Mouse (Mus musculus) layer of hippocampus, adult 18-20 months (tissue): Measurements from ENCODE around the gene Erv3. TPM values are rescaled to one million over a fixed set of nuclear protein-coding genes. Genes with fewer than 3 reads are reported as not detected.
"Not testable (repeated sequence)": the region's sequence is repeated elsewhere in the genome, so short reads cannot be mapped to it uniquely, and the experiment has no call there.

ENCODE experiments used
- DNase-seq, 2 experiments: peaks; one replicate each; pipeline ENCODE4 v3.0.0; 2022; ENCODE audit warnings: low spot score in 2 of 2
- total RNA-seq, 2 experiments: library from RNA; stranded (reverse); gene quantifications; 2 replicates each; pipeline ENCODE4 v1.2.3; 2021

Gene Erv3
- total RNA-seq, 2 experiments from 2014 or later: 0.18 to 0.20 TPM

- no peak for DNase-seq
These were observed 4.8 kb upstream of the Erv3 start for GRCm38 (mm10) chr2:131864262-131864796.

- DNase-seq: peak in 1 of 2 experiments; percentile 75
These were observed 3.9 kb upstream of the Erv3 start for GRCm38 (mm10) chr2:131863472-131863871.

- DNase-seq: peak in 1 of 2 experiments; percentile 64
These were observed 3.2 kb upstream of the Erv3 start for GRCm38 (mm10) chr2:131862617-131863275.

GRCm38 (mm10) chr2:131857838-131858237 lies 1.7 kb downstream of the Erv3 start:
- no peak for DNase-seq

DNA sequence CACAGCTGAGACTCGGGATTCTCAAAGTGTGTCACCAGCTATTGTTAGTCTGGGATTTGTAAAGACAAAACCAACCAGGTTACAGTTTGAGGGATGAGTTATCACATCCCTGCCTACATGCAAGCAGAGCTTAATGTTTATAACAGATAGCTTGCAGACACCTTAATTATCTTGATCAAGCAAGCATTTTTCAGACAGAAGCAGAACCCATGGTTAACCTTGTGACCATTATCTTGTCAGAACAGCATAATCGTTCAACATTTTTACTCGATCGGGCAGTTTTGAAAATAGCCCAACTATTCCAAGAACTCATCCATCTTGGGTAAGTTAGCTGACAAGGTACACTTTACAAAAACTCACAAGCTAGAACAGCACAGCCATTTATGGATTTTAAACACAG lies 5.8 kb downstream of the Erv3 start:
- no peak for DNase-seq

DNA sequence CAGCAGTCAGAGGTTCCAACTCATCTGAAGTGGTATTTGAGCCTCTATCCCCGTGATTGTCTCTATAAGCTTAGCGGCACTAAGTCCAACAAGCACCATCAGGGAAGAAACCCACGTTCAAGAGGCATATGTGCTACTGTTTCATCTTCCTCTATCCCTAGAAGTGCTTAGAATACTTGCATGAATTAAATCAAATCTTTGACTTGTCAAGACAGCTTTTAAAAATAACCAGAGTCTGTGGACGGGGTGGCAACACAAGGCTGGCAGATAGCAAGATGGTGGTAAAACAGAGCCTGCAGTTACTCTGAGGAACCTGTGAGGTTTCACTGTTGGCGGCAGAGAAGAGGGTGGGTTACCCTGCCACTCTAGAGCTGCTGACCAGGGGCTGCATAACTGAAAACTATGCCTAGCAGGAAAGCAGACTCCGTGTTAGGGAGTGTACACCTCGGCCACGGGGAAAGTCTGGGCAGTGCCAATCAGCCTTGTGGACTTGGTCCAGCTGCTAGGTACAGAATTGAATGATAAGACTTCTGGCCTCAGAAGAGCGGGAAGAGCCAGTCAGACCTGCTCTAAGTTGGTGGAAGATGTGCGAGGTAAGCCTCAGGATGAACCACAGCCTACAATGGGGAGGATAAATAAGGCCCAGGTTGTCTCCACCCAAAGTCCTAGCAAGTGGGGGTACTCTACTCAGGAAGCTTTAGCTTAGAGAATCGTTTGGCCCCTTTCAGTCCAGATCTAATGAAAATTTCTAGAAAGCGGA lies 8.0 kb downstream of the Erv3 start:
- peak in 1 of 2 experiments; percentile 46 for DNase-seq

- no peak for DNase-seq
These were observed 9.5 kb downstream of the Erv3 start for GRCm38 (mm10) chr2:131850047-131850446.

DNA sequence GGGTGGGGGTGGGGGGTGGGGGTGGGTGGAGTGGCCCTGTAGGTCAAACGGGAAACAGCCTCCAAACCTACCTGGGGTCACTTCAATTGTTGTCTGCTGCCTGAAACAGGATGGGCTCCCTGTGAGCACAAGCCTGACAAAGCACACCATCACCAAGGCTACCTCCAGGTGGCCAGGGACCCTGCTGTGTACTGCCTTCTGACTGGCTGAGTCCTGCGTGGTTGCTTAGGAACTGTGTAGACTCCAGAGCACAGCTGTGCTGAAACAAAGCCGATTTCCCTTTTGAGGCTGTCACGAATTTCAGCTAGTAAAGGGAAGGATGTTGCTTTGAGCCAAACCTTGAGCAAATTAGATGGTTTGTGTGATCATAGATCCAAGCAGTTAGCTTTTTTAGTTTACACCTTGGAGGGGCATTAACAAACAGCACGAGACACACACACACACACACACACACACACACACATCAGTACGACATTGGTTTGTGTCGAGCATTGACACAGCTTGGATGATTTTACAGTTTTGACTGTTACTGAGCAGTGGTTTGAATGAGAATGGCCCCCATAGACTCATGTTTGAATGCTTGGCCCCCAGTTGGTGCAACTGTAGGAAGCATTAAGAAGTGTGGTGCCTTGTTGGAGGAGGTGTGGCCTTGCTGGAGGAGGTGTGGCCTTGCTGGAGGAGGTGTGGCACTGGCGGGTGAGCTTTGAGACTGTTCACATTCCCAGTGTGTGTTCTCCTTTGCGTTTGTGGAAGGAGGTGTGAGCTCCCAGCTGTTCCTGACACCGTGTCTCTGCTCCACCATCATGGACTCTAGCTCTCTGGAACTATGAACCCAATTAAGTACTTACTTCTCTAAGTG lies 11.8 kb downstream of the Erv3 start:
- peak; percentile 63 to 78 for DNase-seq

GRCm38 (mm10) chr2:131846811-131847210 lies 12.7 kb downstream of the Erv3 start:
- DNase-seq: no peak

GRCm38 (mm10) chr2:131846132-131846710 lies 13.3 kb downstream of the Erv3 start:
- no peak for DNase-seq

DNA sequence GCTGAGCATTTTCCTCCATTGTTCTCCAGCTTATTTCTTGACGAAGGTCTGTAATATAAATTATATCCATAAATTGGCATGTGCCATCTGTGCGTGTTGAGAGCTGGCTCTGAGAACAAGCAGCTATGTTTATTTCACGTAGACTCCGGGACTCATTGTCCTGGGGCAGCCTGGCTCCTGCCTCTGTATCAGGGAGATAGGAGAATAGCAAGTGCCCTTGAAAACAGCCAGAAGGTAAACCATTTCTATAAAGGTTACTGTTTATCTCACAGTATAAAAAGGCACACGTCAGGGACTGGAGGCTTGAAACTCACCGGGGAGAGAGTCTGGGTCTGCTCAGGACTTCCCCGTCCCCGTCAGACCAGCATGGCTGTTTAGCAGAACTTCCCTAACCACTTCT lies 13.9 kb downstream of the Erv3 start:
- DNase-seq: no peak

GRCm38 (mm10) chr2:131842568-131842967 lies 17.0 kb downstream of the Erv3 start:
- DNase-seq: no peak

- DNase-seq: no peak
These were observed 18.2 kb downstream of the Erv3 start for GRCm38 (mm10) chr2:131841321-131841693.

DNA sequence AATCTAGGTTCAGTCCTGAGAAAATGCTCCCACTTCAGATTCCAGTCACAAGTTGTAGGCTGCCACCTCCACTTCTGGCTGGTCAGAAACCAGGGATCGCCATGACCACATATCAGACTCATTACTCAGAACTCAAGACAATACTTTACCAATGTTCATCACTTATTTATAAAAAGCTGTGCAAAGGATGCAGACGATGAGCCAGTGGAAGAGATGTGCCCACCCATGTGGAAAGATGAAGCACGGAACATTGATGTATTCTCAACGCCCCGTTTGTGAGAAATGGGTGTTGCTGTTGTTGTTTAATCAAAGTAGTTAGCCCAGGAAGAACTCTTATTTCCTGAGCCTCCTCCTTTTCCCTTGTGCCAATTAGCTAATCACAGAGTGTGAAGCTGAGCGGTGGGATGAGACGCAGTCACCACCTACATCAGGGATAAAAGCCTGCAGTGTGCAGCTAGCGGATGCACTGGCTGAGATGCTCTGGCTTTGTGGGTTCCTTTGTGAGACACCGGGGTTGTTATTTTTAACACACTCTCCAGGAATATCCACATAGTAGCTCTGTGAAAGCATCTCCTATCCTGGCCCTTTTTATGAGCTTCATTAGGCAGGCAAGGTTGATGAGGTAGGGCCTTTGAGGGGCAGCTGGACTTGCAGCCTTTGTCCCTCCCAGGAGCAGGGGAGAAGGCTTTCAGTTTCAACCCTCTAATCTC lies 18.8 kb downstream of the Erv3 start:
- DNase-seq: no peak

DNA sequence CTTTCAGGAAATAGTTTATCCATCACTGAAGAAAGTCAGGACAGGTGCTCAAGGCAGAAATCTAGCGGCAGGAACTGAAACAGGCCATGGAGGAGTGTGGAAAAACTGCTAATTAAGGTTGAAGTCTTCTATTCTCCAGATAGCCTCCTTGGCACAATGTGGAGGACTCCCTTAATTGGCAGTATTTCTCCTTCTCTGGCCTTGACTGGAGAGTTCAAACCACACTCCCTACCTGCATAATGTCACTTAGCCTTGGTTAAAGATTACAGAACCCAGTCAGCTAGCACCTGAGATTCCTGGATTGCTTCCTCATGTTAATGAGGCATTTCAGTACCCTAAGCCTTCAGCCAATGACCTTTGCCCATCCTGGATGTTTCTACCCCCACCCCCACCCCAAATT lies 25.3 kb downstream of the Erv3 start:
- no peak for DNase-seq

DNA sequence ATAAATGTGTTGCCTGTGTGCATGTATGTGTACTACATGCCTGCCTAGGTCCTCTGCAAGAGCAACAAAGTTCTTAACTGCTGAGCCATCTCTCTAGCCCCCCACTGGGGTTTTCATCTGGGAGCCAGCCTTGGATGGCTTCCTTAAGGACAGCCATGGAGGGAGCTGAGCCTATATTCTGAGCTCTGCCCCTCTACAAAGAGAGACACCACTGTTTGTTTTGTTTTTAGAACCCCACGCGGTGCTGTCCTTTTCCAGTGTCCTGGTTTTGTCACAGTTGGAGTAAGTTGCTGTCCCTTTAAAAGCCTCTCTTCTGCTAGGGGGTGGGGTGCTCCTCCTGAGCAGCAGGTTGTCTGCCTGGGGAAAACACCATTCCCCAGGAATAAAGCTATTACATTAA lies 27.7 kb downstream of the Erv3 start:
- DNase-seq: no peak

DNA sequence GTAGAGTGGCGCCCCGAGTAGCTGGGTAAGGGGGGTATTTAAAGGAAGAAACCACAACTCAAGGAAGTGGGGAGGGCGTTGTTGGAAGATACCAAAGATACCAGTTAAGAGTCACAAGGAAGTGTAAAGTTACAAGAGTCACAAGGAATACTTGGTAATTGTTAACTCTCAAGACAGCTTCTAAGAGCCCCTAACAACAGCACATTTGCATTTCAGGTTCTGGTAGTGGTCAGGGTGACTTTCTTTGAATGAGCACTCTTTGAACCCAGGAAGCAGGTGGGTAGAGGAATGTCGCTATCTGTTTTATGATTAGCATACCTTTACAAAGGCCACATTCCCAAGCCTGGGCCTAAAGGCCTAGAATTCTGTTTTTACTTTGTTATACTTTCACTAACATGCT lies 28.6 kb downstream of the Erv3 start:
- not testable (repeated sequence) for DNase-seq

DNA sequence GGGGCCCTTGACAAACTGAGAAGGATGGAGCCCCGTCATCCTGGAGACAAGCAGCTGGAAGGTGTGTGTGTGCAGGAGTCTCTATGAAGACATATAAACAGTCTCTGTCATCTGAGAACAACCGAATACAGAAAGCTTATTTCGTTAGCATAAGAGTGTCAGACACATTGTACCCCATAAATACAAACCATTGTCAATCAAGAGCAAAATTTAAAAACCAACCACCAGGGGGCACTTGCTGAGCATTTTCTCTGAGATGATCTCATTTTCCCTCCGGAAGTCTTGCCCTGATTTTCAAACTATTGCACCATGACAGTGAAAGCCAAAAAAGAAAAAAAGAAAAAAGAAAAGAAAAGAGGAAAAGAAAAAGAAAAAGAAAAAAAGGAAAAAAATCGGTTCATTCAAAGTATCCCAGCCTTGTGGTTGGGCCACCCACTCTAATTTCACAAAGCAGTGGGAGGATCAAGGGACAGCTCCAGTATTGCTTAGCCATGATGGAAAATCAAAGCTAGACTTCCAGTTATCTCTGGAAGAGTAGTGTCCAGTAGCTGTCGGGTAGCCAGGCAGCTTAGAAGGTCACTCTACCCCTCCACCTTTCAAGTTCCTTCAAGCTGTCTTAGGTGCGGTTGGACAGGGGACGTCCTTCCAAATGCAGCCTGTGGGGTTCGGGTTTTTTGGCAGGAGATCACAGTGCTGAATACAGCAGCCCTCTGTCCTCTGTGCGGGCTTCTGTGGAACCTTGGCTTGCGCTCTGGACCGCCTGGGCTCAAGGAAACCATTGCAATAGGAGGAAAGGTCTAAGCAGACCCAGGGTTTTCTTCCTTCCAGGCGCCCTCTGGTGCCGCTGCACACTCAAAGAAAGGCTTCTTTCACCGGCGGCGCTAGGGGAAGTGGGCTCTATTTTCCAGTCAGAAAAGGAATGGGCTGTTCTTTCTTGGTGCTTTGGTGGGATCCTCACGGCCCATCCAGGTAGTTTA lies 31.3 kb downstream of the Erv3 start:
- DNase-seq: peak in 1 of 2 experiments; percentile 93

GRCm38 (mm10) chr2:131827026-131827687 lies 32.4 kb downstream of the Erv3 start:
- DNase-seq: no peak
